Mouse (Mus musculus): ENCODE results near the gene Ncf4. TPM values are rescaled to one million over a fixed set of nuclear protein-coding genes. Genes with fewer than 3 reads are reported as not detected.

Ncf4 gene
- total RNA-seq, 2 experiments from 2014 or later = 1.2 to 1.4 TPM

DNA sequence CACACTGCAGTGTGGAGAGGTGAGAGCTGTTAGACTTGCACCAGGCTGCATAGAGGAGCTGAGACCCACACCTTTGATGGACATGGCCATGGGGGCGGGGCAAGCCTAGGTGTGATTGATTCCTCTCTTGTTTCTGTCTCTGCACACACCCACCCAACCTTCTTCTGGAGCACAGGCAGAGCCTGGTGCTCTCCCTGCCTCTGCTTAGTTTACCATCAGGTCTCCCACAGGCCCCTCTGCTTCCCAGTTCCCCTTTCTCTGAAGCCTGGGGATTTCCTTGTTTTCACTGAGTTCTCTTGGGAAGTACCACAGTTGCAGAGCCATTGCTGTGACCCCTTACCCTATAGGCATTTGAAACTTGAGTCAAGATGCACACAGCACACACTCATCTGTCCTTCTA lies 54.0 kb downstream of the Ncf4 start:
- intact Hi-C loops (cut with DNase I) = loop anchor here (5.0 kb wide), 1 partner anchor 39 kb away; no protein-coding TSS in a partner anchor
- DNase-seq (ENCODE audit: extremely low spot score in 1 of 2, low spot score in 2 of 2) = no peak
- TF ChIP-seq CTCF (IDR thresholded peaks at IDR 0.05) = no peak
- Histone ChIP-seq H3K27ac (no peak overlapping the region), H3K4me3 (no peak overlapping the region)

- intact Hi-C loops (cut with DNase I) = loop anchor here (5.0 kb wide), 1 partner anchor 38 kb away; no protein-coding TSS in a partner anchor
- no peak overlapping the region for H3K27ac ChIP-seq
- H3K4me3 ChIP-seq = no peak overlapping the region
- TF ChIP-seq CTCF (IDR thresholded peaks at IDR 0.05) = no peak
- no peak for DNase-seq (ENCODE audit: extremely low spot score in 1 of 2, low spot score in 2 of 2)
Observed at GRCm38 (mm10) chr15:78299641-78300040, 55.0 kb downstream of the Ncf4 start.

GRCm38 (mm10) chr15:78300773-78301172 lies 56.2 kb downstream of the Ncf4 start:
- no peak for TF ChIP-seq CTCF (IDR thresholded peaks at IDR 0.05)
- intact Hi-C loops (cut with DNase I) = no loop called here

DNA sequence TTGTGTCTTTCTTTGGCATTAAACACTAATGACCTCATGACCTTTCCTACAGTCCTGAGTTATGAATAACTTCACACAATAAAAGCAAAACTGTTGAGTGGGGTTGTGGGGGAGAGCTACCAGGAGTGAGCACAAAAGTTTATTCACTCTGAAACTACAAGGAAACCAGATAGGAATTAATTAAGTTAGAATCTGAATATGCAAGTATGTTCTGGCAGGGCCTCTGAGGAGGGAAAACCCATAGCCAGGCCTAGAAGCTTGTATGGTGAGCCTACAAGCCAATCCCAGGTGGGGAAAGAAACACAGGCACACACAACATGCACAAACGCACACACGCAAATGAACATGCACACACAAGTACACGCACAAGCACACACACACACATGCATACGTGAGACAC lies 58.1 kb downstream of the Ncf4 start:
- intact Hi-C loops (cut with DNase I) = no loop called here

More at GRCm38 (mm10) chr15:78300773-78301172, 56.2 kb downstream of the Ncf4 start:
- Histone ChIP-seq H3K27ac (no peak overlapping the region), H3K4me3 (no peak overlapping the region)
- DNase-seq (ENCODE audit: extremely low spot score in 1 of 2, low spot score in 2 of 2) = no peak

GRCm38 (mm10) chr15:78303665-78304233 lies 59.1 kb downstream of the Ncf4 start:
- no peak for TF ChIP-seq CTCF (IDR thresholded peaks at IDR 0.05)
- no peak for DNase-seq (ENCODE audit: extremely low spot score in 1 of 2, low spot score in 2 of 2)
- Histone ChIP-seq H3K4me3 (no peak overlapping the region), H3K27ac (no peak overlapping the region)
- intact Hi-C loops (cut with DNase I) = no loop called here

More for the DNA sequence above, 58.1 kb downstream of the Ncf4 start:
- no peak for DNase-seq (ENCODE audit: extremely low spot score in 1 of 2, low spot score in 2 of 2)
- Histone ChIP-seq H3K27ac (no peak overlapping the region), H3K4me3 (no peak overlapping the region)
- TF ChIP-seq CTCF (IDR thresholded peaks at IDR 0.05) = no peak

GRCm38 (mm10) chr15:78305341-78305933 lies 60.8 kb downstream of the Ncf4 start, which contains the start of gene Csf2rb2:
Gene Csf2rb2, minus strand, starts transcription at chr15:78305721.
- H3K4me3 ChIP-seq = no peak within 1 kb of the TSS

GRCm38 (mm10) chr15:78309865-78310264 lies 65.3 kb downstream of the Ncf4 start:
- TF ChIP-seq CTCF (IDR thresholded peaks at IDR 0.05) = no peak
- Histone ChIP-seq H3K27ac (no peak overlapping the region), H3K4me3 (no peak overlapping the region)
- intact Hi-C loops (cut with DNase I) = no loop called here
- DNase-seq (ENCODE audit: extremely low spot score in 1 of 2, low spot score in 2 of 2) = no peak

More at GRCm38 (mm10) chr15:78305341-78305933, 60.8 kb downstream of the Ncf4 start, which contains the start of gene Csf2rb2:
- H3K27ac ChIP-seq = no peak within 1 kb of the TSS
- no peak for TF ChIP-seq CTCF (IDR thresholded peaks at IDR 0.05)
- DNase-seq (ENCODE audit: extremely low spot score in 1 of 2, low spot score in 2 of 2) = no peak
- intact Hi-C loops (cut with DNase I) = no loop called here

- intact Hi-C loops (cut with DNase I) = no loop called here
- DNase-seq (ENCODE audit: extremely low spot score in 1 of 2, low spot score in 2 of 2) = no peak
- Histone ChIP-seq H3K4me3 (no peak overlapping the region), H3K27ac (no peak overlapping the region)
- no peak for TF ChIP-seq CTCF (IDR thresholded peaks at IDR 0.05)
Observed at GRCm38 (mm10) chr15:78310971-78311370, 66.4 kb downstream of the Ncf4 start.

Small RNAs within 50 kb of the gene (microRNA-seq; reads per million reads assigned to microRNA genes)
- gene Mir7676-1 = 0 reads per million in 2 experiments

Other genes starting within 250 kb of the Ncf4 start
- 10 to 100 TPM; 57.5 to 60.8 TPM for gene Cacng2, start 124.8 kb upstream of the Ncf4 start, total RNA-seq (2021)
- 10 to 100 TPM; 31.4 to 32.2 TPM for gene Ift27, start 70.7 kb upstream of the Ncf4 start, total RNA-seq (2021)
- 10 to 100 TPM; 96.5 to 97.2 TPM for gene Pvalb, start 38.4 kb upstream of the Ncf4 start, total RNA-seq (2021)
- under 1 TPM; 0.41 to 0.54 TPM for gene Csf2rb2, start 60.9 kb downstream of the Ncf4 start, total RNA-seq (2021)
- gene Csf2rb, start 81.0 kb downstream of the Ncf4 start, total RNA-seq (2021) = 1 to 10 TPM; 1.9 to 2.3 TPM
- not detected for gene Tex33, start 151.1 kb downstream of the Ncf4 start, total RNA-seq (2021)
- gene Tst, start 161.1 kb downstream of the Ncf4 start, total RNA-seq (2021) = 10 to 100 TPM; 29.0 to 30.1 TPM
- 10 to 100 TPM; 31.7 to 31.8 TPM for gene Mpst, start 161.6 kb downstream of the Ncf4 start, total RNA-seq (2021)
- 100 to 1,000 TPM; 334 to 335 TPM for gene Kctd17, start 183.8 kb downstream of the Ncf4 start, total RNA-seq (2021)
- under 1 TPM in 1 of 2 experiments, not detected in 1; 0.87 TPM for gene Tmprss6, start 223.8 kb downstream of the Ncf4 start, total RNA-seq (2021)